Mouse (Mus musculus): ENCODE results near the gene Rasgrp4.

GRCm38 (mm10) chr7:29168791-29169230, 34.2 kb downstream of the Rasgrp4 start:
- TF ChIP-seq CTCF (IDR thresholded peaks at IDR 0.05; ENCODE audit: control insufficient read depth, insufficient read depth, insufficient read length) (no peak), FOSL1 (IDR thresholded peaks at IDR 0.05; ENCODE audit: insufficient read depth, low read length, poor library complexity, severe bottlenecking) (no peak), CEBPB (IDR thresholded peaks at IDR 0.05; ENCODE audit: low read depth) (no peak), USF1 (IDR thresholded peaks at IDR 0.05; ENCODE audit: low read depth) (peak; percentile 66), MYOG (IDR thresholded peaks at IDR 0.05; ENCODE audit: control insufficient read depth, extremely low read depth, insufficient read length) (no peak)
